Mouse (Mus musculus) ES-E14 (cell line): Measurements from ENCODE around the gene Ttf2.

Source experiments
- HCFC1 ChIP-seq: IDR thresholded peaks from 2 replicates; pipeline ENCODE4 v1.6.1; 2012; ENCODE audit warnings: low read length, inconsistent platforms, borderline replicate concordance; ENCODE audit not compliant: insufficient read depth
- ZC3H11A ChIP-seq: IDR thresholded peaks from 2 replicates; pipeline ENCODE4 v1.6.1; 2012; ENCODE audit warnings: low read depth, mild to moderate bottlenecking, inconsistent platforms, low read length, borderline replicate concordance
- ZNF384 ChIP-seq: IDR thresholded peaks from 2 replicates; pipeline ENCODE4 v1.6.1; 2012; ENCODE audit warnings: low read depth, low read length, inconsistent platforms

DNA sequence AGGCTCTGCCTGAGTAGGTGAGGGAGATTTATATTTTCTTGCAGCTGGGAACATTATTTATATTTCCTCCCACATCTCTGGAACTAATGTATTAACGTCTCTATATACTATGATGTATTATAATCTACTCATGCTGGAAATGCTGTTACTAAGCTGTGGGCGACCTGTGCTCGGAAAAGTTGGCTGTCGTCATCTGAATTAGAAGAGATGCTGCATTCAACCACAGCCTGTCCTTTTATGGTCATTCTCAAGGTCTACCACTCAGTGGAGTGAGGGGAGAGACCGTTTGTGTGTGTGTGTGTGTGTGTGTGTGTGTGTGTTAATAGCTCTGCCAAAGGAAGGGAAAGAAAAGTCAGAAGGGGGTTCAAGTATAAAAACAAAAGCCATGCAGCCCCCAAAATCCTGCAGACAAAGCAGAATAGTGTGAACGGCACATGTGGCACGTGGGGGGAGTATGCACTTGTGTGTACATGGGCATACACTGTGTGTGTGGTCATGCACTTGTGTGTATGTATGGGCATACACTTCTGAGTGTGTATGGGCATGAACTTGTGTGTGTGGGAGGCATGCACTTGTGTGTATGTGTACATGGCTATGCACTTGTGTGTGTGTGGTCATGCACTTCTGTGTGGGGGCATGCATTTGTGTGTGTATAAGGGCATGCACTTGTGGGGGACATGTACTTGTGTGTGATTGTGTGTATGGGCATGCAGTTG lies 57.8 kb downstream of the Ttf2 start:
- TF ChIP-seq ZNF384 (no peak), ZC3H11A (no peak), HCFC1 (no peak)
